Mouse (Mus musculus): ENCODE measurements at regions not wholly inside any gene's neighbourhood (a gene's known extent, or its start where the extent isn't known, plus 50 kb on each side); places are given as distances from the start of the nearest gene placed in this dataset.

DNA sequence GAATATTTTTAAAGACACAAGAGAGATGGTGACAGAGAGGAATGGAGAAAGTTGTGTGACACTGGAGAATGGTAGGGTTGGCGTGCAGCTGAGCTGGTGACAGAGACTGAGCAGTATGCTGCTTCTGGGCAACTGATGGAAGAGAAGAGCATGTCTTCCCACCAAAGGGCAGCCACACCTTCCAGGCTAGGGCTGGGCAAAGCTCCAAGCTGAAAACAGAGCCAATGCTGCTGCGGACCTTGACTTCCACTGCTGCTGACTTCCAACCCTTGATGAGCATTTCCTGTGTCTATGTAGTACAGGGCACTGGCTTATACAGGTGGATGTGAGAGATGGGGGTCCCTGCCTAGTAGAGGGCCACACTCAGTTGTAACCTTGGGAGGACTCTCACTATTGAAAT is 418.7 kb downstream of the Pik3r1 start:
- 95% methylated on average over 2 of the region's 2 CpGs for WGBS
- Histone ChIP-seq H3K36me3 (no peaks in the 10 kb centered on the region), H3K4me1 (replicated peaks) (peaks cover 3% of the 10 kb centered on the region; the same call in 1 of the 2 replicates), H3K4me3 (no peak overlapping the region), H3K9me3 (no peaks in the 10 kb centered on the region), H3K27me3 (ENCODE audit: insufficient read depth, poor library complexity, severe bottlenecking) (no peaks in the 10 kb centered on the region), H3K27ac (no peak overlapping the region)
- DNase-seq (ENCODE audit: low spot score), result no peak

DNA sequence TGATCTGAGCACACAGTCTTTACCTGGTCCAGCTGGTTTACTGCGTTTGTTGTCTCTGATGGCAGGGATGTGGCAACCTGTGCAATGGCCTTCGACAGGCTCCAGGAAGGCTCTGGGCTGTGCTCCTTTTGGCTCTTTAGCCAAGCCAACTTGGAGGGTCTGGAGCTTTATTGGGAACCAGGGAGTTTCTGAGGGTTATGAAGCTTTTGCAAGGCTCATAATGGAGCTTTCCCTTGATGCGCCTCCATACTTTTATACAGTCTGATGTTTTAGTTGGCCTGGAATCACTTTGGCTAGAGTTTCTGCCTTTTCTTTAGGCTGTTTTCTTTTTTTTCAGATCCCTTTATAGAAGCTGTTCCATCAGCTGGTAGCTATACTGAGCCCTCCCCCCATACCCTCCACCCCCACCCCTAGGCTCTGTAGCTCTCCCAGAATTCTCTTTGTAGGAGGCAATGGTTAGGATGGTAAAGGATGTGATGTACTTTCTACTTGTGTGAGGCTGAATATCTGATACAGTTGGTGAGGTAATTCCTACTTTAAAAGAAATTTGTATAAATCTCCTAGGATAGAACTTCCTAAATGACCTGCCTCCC is 429.6 kb downstream of the Pik3r1 start:
- Histone ChIP-seq H3K27me3 (ENCODE audit: insufficient read depth, poor library complexity, severe bottlenecking) (no peaks in the 10 kb centered on the region), H3K27ac (no peak overlapping the region), H3K9me3 (no peaks in the 10 kb centered on the region), H3K4me1 (replicated peaks) (no peaks in the 10 kb centered on the region), H3K4me3 (no peak overlapping the region), H3K36me3 (no peaks in the 10 kb centered on the region)
- 96% methylated on average over 3 of the region's 3 CpGs for WGBS
- DNase-seq (ENCODE audit: low spot score), result no peak

DNA sequence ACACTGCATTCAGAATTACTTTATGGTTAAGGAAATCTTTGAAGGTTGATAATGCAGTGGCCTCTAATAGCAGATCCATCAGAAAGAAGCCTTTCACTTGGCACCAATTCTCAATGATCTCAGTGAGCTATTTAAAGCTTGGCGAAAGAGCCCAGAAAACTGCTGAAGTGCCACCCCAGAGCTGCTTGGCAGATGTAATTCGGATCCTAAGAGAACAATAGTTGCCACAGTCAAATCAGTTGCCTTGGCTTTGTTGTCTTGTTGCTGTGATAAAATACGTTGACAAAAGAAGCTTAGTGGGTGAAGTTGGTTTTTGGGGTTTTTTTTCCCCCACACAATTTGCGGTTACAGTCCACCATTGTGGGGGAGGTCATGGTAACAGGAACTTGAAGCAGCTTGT is 449.4 kb downstream of the Pik3r1 start:
- Histone ChIP-seq H3K36me3 (no peaks in the 10 kb centered on the region), H3K4me1 (replicated peaks) (no peaks in the 10 kb centered on the region), H3K27ac (no peak overlapping the region), H3K27me3 (ENCODE audit: insufficient read depth, poor library complexity, severe bottlenecking) (no peaks in the 10 kb centered on the region), H3K4me3 (no peak overlapping the region), H3K9me3 (no peaks in the 10 kb centered on the region)
- 88% methylated on average over 4 of the region's 4 CpGs for WGBS
- no peak for DNase-seq (ENCODE audit: low spot score)

DNA sequence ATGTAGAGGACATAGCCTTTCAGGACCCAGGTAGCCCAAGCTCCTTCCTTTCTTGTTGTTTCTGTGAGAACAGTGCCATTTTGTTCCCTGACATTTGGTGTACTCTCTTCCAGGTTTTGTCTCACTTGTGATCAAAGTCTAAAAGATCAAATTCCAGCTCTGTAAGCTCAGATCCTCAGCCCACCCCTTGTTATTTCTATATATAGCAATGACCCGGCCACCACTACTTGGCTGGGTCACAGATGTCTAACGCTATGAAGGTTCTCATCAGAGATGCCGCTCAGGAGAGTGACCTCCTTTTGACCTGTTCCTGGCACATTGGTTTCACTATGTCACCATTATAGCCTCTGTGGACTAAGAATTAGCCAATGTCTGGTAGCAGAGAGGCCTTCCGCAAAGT is 451.7 kb downstream of the Pik3r1 start:
- DNase-seq (ENCODE audit: low spot score), result no peak
- no peaks in the 10 kb centered on the region for H3K4me1 ChIP-seq (replicated peaks)
- H3K9me3 ChIP-seq, result no peaks in the 10 kb centered on the region
- no peak overlapping the region for H3K4me3 ChIP-seq
- WGBS, result 72% methylated on average over 4 of the region's 4 CpGs
- H3K36me3 ChIP-seq, result no peaks in the 10 kb centered on the region
- no peak overlapping the region for H3K27ac ChIP-seq
- no peaks in the 10 kb centered on the region for H3K27me3 ChIP-seq (ENCODE audit: insufficient read depth, poor library complexity, severe bottlenecking)

DNA sequence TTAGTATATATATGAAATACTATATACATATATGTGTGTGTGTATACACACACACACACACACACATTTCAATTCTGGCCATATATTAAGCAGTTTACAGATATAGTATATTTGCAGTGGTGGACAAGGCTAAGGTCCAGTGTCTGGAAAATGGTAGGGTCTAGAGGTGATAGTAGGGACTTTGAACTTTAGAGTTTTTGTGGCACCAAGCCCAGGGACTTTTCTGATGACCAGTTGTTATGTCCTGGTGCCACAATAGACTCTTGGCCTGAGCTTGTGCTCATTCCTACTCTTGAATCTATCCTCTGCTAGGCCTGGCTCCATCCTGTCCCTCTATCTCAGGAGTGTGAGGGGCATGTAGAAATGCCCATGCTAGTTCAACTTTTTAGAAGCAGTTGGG is 454.0 kb downstream of the Pik3r1 start:
- Histone ChIP-seq H3K4me3 (no peak overlapping the region), H3K4me1 (replicated peaks) (no peaks in the 10 kb centered on the region), H3K9me3 (no peaks in the 10 kb centered on the region), H3K36me3 (no peaks in the 10 kb centered on the region), H3K27ac (no peak overlapping the region), H3K27me3 (ENCODE audit: insufficient read depth, poor library complexity, severe bottlenecking) (no peaks in the 10 kb centered on the region)
- no peak for DNase-seq (ENCODE audit: low spot score)

DNA sequence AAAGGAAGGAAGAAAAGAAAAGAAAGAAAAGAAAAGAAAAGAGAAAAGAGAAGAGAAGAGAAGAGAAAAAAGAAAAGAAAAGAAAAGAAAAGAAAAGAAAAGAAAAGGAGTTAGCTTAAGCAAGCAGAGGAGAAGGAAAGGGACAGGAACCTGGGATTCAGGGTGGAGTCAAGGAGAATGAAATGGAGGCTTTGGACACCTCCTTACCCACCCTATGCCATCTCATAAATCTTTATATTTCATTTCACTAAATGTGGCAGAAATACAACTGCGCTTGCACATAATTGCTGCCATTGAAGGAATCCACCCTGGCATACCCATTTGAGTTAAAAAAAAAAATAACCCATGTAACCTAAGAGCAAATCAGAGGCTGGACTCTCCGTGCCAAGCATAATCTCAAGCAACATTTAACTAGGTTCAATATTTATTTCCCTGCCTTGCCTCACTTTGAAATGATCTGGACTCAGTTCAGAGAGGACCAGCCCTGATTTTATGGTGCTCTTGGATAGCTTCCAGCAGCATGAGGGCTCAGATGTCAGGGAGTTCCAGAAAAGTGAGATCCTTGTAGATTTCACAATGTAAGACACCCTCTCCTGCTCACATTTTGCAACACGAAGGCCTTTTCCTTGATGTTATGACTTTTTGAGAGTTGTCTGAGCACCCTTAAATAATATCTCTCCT is 456.2 kb downstream of the Pik3r1 start:
- no peak for DNase-seq (ENCODE audit: low spot score)
- no peaks in the 10 kb centered on the region for H3K36me3 ChIP-seq
- H3K27ac ChIP-seq, result no peak overlapping the region
- no peaks in the 10 kb centered on the region for H3K9me3 ChIP-seq
- H3K4me3 ChIP-seq, result no peak overlapping the region
- 96% methylated on average over 3 of the region's 3 CpGs for WGBS
- no peaks in the 10 kb centered on the region for H3K4me1 ChIP-seq (replicated peaks)
- H3K27me3 ChIP-seq (ENCODE audit: insufficient read depth, poor library complexity, severe bottlenecking), result no peaks in the 10 kb centered on the region

DNA sequence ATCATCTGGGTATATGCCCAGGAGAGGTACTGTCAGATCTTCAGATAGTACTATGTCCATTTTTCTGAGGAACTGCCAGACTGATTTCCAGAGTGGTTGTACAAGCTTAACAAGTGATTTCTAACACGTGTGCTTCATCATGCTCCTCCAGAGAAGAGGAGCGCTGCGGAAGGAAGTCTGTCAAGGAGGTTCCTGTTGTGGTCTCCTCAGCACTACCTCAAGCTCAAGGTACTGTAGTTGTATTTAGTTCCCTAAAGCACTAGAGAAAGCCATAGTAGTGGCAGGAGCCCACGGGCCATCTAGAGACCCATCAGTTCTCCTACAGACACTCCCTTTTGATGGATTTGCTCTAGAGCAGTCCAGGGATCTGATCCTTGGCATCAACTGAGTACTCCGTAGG is 459.3 kb downstream of the Pik3r1 start:
- WGBS, result 93% methylated on average over 5 of the region's 5 CpGs
- no peak for DNase-seq (ENCODE audit: low spot score)
- Histone ChIP-seq H3K27ac (no peak overlapping the region), H3K4me1 (replicated peaks) (no peaks in the 10 kb centered on the region; the same call in 1 of the 2 replicates), H3K36me3 (no peaks in the 10 kb centered on the region), H3K4me3 (no peak overlapping the region), H3K9me3 (no peaks in the 10 kb centered on the region), H3K27me3 (ENCODE audit: insufficient read depth, poor library complexity, severe bottlenecking) (no peaks in the 10 kb centered on the region)

DNA sequence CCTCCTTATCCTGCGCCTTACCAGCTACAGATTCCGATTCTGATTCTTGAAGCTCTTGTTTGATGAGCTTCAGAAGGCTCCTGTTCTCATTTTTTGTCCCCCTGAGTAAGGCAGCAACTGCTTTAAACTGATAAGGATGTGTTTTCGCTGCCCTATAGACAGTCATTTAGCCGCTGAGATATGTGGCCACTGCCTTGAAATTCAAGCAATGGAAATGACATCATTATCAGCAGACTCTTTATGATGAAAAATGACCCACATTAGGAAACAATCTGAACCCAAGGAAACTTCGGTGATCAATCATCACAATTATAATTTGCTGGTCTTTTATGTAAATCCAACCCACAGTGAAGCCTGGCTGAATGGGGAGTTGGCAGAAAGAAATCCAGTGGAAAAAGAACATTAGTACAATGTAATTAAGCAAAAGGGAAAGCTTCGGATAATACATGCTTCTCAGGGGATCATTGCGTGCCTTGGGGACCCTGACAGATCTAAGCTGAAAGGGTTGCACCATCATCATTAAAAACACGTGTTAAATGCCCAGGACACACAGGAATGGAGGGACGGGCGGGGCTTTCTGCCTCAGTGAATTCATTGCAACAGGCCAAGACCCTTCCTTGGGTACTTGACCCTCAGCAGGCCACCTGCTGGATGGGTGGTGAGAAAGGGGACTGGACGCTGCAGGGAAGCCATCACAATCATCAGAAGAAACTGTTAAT is 462.2 kb downstream of the Pik3r1 start:
- Histone ChIP-seq H3K4me3 (no peak overlapping the region), H3K9me3 (no peaks in the 10 kb centered on the region), H3K27ac (no peak overlapping the region), H3K36me3 (no peaks in the 10 kb centered on the region), H3K27me3 (ENCODE audit: insufficient read depth, poor library complexity, severe bottlenecking) (no peaks in the 10 kb centered on the region), H3K4me1 (replicated peaks) (no peaks in the 10 kb centered on the region; the same call in 1 of the 2 replicates)
- WGBS, result 68% methylated on average over 11 of the region's 11 CpGs
- no peak for DNase-seq (ENCODE audit: low spot score)

DNA sequence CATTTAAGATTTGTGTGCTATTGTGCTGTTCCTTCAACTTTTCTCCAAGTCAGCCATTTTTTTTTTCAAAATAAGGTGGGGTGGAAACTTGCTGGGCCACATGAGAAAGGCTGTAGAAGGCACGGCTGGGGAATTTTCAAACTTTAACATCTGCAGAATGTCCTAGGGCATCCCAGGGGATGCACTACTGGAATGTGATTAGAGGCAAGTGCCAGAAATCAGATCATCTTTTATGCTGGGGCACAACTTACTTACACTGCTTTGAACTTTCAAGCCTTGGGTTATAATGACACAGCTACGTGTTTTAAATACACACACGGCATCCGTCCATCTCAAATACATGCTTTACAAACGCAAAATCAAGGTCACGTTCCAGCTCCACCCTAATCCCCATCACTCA is 463.0 kb downstream of the Pik3r1 start:
- H3K4me1 ChIP-seq (replicated peaks), result no peaks in the 10 kb centered on the region; the same call in 1 of the 2 replicates
- H3K9me3 ChIP-seq, result no peaks in the 10 kb centered on the region
- no peak overlapping the region for H3K27ac ChIP-seq
- DNase-seq (ENCODE audit: low spot score), result no peak
- H3K4me3 ChIP-seq, result no peak overlapping the region
- no peaks in the 10 kb centered on the region for H3K36me3 ChIP-seq
- no peaks in the 10 kb centered on the region for H3K27me3 ChIP-seq (ENCODE audit: insufficient read depth, poor library complexity, severe bottlenecking)
- WGBS, result 82% methylated on average over 6 of the region's 6 CpGs

DNA sequence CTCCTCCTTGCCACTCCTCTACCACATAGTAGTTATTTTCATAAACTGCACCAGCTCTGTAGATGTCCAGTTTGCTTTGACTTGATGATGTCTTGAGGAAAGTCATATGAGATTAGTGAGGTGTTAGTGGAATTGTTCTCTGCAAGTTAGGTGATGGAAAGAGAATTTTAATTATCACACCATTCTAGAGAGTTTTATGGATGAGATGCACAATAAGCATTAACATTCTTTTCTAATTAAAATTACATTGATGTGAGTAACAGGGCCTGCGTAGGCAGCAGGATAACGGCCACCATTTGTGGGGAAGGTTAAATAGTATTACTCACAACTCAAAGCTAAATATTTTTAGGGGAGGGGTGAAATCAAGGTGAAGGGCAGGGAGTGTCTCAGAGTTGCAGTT is 466.7 kb downstream of the Pik3r1 start:
- H3K27ac ChIP-seq, result no peak overlapping the region
- no peak overlapping the region for H3K4me3 ChIP-seq
- DNase-seq (ENCODE audit: low spot score), result no peak
- no peaks in the 10 kb centered on the region; the same call in 1 of the 2 replicates for H3K4me1 ChIP-seq (replicated peaks)
- H3K9me3 ChIP-seq, result no peaks in the 10 kb centered on the region
- no peaks in the 10 kb centered on the region for H3K27me3 ChIP-seq (ENCODE audit: insufficient read depth, poor library complexity, severe bottlenecking)
- H3K36me3 ChIP-seq, result no peaks in the 10 kb centered on the region
- WGBS, result 90% methylated on average over 2 of the region's 2 CpGs

DNA sequence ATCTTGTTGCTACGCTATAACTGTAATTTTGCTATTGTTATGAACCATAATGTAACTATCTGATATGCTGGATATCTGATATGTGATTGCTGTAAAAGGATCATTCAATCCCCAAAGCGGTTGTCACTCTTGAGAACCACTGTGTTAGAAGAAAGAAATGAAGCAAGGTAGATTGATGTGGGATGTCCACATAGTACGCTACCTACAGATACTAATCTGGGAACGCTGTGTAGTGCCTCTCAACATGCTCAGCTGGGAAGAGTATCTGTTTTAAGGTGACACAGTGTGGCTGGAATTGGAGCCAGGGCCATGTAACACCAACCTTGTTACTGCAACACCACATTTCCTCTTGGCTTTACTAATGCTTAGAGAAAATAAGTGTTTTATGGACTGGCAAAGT is 456.2 kb upstream of the Slc30a5 start:
- 90% methylated on average over 4 of the region's 4 CpGs for WGBS
- Histone ChIP-seq H3K4me3 (no peak overlapping the region), H3K9me3 (no peaks in the 10 kb centered on the region), H3K36me3 (no peaks in the 10 kb centered on the region), H3K4me1 (replicated peaks) (no peaks in the 10 kb centered on the region), H3K27ac (no peak overlapping the region), H3K27me3 (ENCODE audit: insufficient read depth, poor library complexity, severe bottlenecking) (no peaks in the 10 kb centered on the region)
- DNase-seq (ENCODE audit: low spot score), result no peak

DNA sequence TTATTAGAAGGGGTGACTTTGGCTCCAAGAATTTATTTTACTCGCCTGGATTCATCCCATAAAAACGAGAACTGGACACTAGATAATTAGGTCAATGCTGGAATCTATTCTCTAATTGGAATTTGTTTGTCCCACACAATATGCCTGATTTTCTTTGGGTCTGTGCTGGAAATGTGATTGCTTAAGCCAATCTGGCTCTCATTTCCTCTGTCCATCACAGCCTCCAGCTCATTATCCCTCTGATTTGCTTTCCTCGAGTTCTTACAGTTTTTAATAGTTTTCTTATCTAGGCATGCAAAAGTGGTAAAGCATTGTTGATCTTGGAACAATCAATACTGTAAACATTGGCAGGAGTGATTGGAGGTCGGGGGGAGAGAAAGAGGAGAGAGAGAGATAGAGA is 453.9 kb upstream of the Slc30a5 start:
- H3K4me1 ChIP-seq (replicated peaks), result no peaks in the 10 kb centered on the region
- no peaks in the 10 kb centered on the region for H3K36me3 ChIP-seq
- H3K27ac ChIP-seq, result no peak overlapping the region
- no peak overlapping the region for H3K4me3 ChIP-seq
- 72% methylated on average over 4 of the region's 4 CpGs for WGBS
- no peaks in the 10 kb centered on the region for H3K9me3 ChIP-seq
- DNase-seq (ENCODE audit: low spot score), result no peak
- H3K27me3 ChIP-seq (ENCODE audit: insufficient read depth, poor library complexity, severe bottlenecking), result no peaks in the 10 kb centered on the region

All from hindbrain, embryonic 10.5 days (tissue).